Mouse (Mus musculus) lung, postnatal 0 days (tissue): ENCODE data around the gene Prickle4.

Experiments used
- CTCF ChIP-seq: IDR thresholded peaks from 2 replicates; pipeline ENCODE4 v1.5.1; 2016; ENCODE audit warnings: antibody characterized with exemption, mild to moderate bottlenecking
- EP300 ChIP-seq: IDR thresholded peaks from 2 replicates; pipeline ENCODE4 v1.6.1; 2016; ENCODE audit warnings: antibody characterized with exemption, mild to moderate bottlenecking, control low read depth

DNA sequence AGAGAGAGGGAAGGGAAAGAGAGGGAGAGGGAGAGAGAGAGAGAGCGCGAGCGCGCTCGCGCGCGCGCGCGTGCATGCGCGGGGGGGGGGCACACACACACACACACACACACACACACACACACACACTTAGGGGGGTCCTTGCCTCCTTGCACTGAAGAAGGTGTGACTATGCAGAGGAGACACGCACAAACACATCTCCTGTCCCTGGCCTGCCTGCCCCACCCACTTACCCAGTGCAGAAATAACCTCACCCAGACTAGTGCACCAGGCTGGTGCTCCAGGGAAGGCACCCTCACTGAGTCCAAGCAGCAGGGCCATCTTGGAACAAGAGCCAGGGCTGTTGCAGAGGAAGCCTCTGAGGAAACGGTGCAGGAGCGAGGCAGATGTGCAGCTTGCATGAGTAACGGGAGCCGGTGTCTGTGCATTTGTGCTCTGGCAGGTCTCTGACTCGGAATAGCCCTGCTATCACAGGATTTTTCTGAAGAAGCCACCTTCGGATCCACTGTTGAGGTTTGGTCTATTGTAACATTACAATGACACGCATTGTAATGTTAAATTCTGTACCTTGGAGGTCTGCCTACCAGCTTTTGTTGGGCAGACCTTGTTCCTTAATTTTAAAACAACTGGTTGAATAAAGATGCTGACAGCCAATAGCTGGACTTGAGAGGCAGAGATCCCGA lies 18.5 kb upstream of the Prickle4 start:
- TF ChIP-seq CTCF (no peak), EP300 (no peak)
